Mouse (Mus musculus): ENCODE results near the gene Pwwp2b. TPM values are rescaled to one million over a fixed set of nuclear protein-coding genes. Genes with fewer than 3 reads are reported as not detected.

The Pwwp2b gene
- total and polyA plus RNA-seq, 2 experiments from 2014 or later: 3.5 to 4.5 TPM

GRCm38 (mm10) chr7:139249406-139250210 is 1.3 kb downstream of the Pwwp2b start:
- H3K36me3 ChIP-seq (ENCODE audit: insufficient read depth, low read length): no peaks in the 10 kb centered on the region
- peaks cover 12% of the 10 kb centered on the region; the same call in 1 of the 2 replicates for H3K4me1 ChIP-seq (ENCODE audit: insufficient read depth, low read length)
- H3K9me3 ChIP-seq (ENCODE audit: low read length): no peaks in the 10 kb centered on the region
- WGBS: 42% methylated on average over 7 of the region's 7 CpGs
- peaks cover 3% of the 10 kb centered on the region; the same call in 1 of the 2 replicates for H3K27me3 ChIP-seq (ENCODE audit: insufficient read depth, low read length)
- no peak overlapping the region for H3K27ac ChIP-seq (ENCODE audit: low read depth, low read length)
- DNase-seq (ENCODE audit: low spot score) (no peak), ATAC-seq (ENCODE audit: low FRiP score) (no peak)
- no peak for TF ChIP-seq CTCF (IDR thresholded peaks at IDR 0.05)
- H3K4me2 ChIP-seq (ENCODE audit: low read depth, low read length, poor library complexity, severe bottlenecking): peak overlapping the region; percentile 99
- H3K9ac ChIP-seq (replicated peaks; ENCODE audit: low read length, poor library complexity, severe bottlenecking): no peak overlapping the region
- peak overlapping the region; percentile 61 for H3K4me3 ChIP-seq (ENCODE audit: low read depth, low read length)

- Histone ChIP-seq H3K4me2 (ENCODE audit: low read depth, low read length, poor library complexity, severe bottlenecking) (no peak overlapping the region), H3K27ac (ENCODE audit: low read depth, low read length) (no peak overlapping the region), H3K27me3 (ENCODE audit: insufficient read depth, low read length) (no peaks in the 10 kb centered on the region; the same call in 1 of the 2 replicates), H3K4me1 (ENCODE audit: insufficient read depth, low read length) (peaks cover 12% of the 10 kb centered on the region; the same call in 1 of the 2 replicates), H3K36me3 (ENCODE audit: insufficient read depth, low read length) (peaks cover 3% of the 10 kb centered on the region; the same call in 1 of the 2 replicates), H3K9me3 (ENCODE audit: low read length) (no peaks in the 10 kb centered on the region), H3K4me3 (ENCODE audit: low read depth, low read length) (no peak overlapping the region), H3K9ac (replicated peaks; ENCODE audit: low read length, poor library complexity, severe bottlenecking) (no peak overlapping the region)
- 61% methylated on average over 5 of the region's 5 CpGs for WGBS
- DNase-seq (ENCODE audit: low spot score) (peak; percentile 76), ATAC-seq (ENCODE audit: low FRiP score) (no peak)
- no peak for TF ChIP-seq CTCF (IDR thresholded peaks at IDR 0.05)
Measured at GRCm38 (mm10) chr7:139251881-139252301, 3.6 kb downstream of the Pwwp2b start.

GRCm38 (mm10) chr7:139252566-139252965 is 4.3 kb downstream of the Pwwp2b start:
- H3K9me3 ChIP-seq (ENCODE audit: low read length): no peaks in the 10 kb centered on the region
- H3K27ac ChIP-seq (ENCODE audit: low read depth, low read length): no peak overlapping the region
- no peak for TF ChIP-seq CTCF (IDR thresholded peaks at IDR 0.05)
- peaks cover 3% of the 10 kb centered on the region; the same call in 1 of the 2 replicates for H3K36me3 ChIP-seq (ENCODE audit: insufficient read depth, low read length)
- no peak overlapping the region for H3K4me2 ChIP-seq (ENCODE audit: low read depth, low read length, poor library complexity, severe bottlenecking)
- no peak for ATAC-seq (ENCODE audit: low FRiP score)
- H3K27me3 ChIP-seq (ENCODE audit: insufficient read depth, low read length): no peaks in the 10 kb centered on the region
- 91% methylated on average over 7 of the region's 7 CpGs for WGBS
- H3K9ac ChIP-seq (replicated peaks; ENCODE audit: low read length, poor library complexity, severe bottlenecking): no peak overlapping the region
- DNase-seq (ENCODE audit: low spot score): no peak
- peaks cover 10% of the 10 kb centered on the region; the same call in 1 of the 2 replicates for H3K4me1 ChIP-seq (ENCODE audit: insufficient read depth, low read length)
- no peak overlapping the region for H3K4me3 ChIP-seq (ENCODE audit: low read depth, low read length)

- ATAC-seq (ENCODE audit: low FRiP score) (no peak), DNase-seq (ENCODE audit: low spot score) (no peak)
- Histone ChIP-seq H3K9me3 (ENCODE audit: low read length) (no peaks in the 10 kb centered on the region), H3K36me3 (ENCODE audit: insufficient read depth, low read length) (peaks cover 3% of the 10 kb centered on the region; the same call in 1 of the 2 replicates), H3K27me3 (ENCODE audit: insufficient read depth, low read length) (no peaks in the 10 kb centered on the region), H3K27ac (ENCODE audit: low read depth, low read length) (no peak overlapping the region), H3K4me2 (ENCODE audit: low read depth, low read length, poor library complexity, severe bottlenecking) (no peak overlapping the region), H3K4me3 (ENCODE audit: low read depth, low read length) (no peak overlapping the region), H3K4me1 (ENCODE audit: insufficient read depth, low read length) (peaks cover 5% of the 10 kb centered on the region; the same call in 1 of the 2 replicates), H3K9ac (replicated peaks; ENCODE audit: low read length, poor library complexity, severe bottlenecking) (no peak overlapping the region)
- no peak for TF ChIP-seq CTCF (IDR thresholded peaks at IDR 0.05)
- WGBS: 77% methylated on average over 9 of the region's 9 CpGs
Measured at GRCm38 (mm10) chr7:139252986-139253385, 4.7 kb downstream of the Pwwp2b start.

GRCm38 (mm10) chr7:139253462-139253861 is 5.2 kb downstream of the Pwwp2b start:
- WGBS: 78% methylated on average over 3 of the region's 3 CpGs
- no peak overlapping the region for H3K4me2 ChIP-seq (ENCODE audit: low read depth, low read length, poor library complexity, severe bottlenecking)
- 0 out of 2 replicates have a peak, but pooled peaks cover 5% of the 10 kb centered on the region for H3K4me1 ChIP-seq (ENCODE audit: insufficient read depth, low read length)
- no peaks in the 10 kb centered on the region for H3K27me3 ChIP-seq (ENCODE audit: insufficient read depth, low read length)
- ATAC-seq (ENCODE audit: low FRiP score) (no peak), DNase-seq (ENCODE audit: low spot score) (no peak)
- H3K9ac ChIP-seq (replicated peaks; ENCODE audit: low read length, poor library complexity, severe bottlenecking): no peak overlapping the region
- no peak for TF ChIP-seq CTCF (IDR thresholded peaks at IDR 0.05)
- H3K36me3 ChIP-seq (ENCODE audit: insufficient read depth, low read length): peaks cover 3% of the 10 kb centered on the region; the same call in 1 of the 2 replicates
- no peak overlapping the region for H3K4me3 ChIP-seq (ENCODE audit: low read depth, low read length)
- no peaks in the 10 kb centered on the region for H3K9me3 ChIP-seq (ENCODE audit: low read length)
- H3K27ac ChIP-seq (ENCODE audit: low read depth, low read length): no peak overlapping the region

GRCm38 (mm10) chr7:139254626-139255025 is 6.3 kb downstream of the Pwwp2b start:
- Histone ChIP-seq H3K4me1 (ENCODE audit: insufficient read depth, low read length) (0 out of 2 replicates have a peak, but pooled peaks cover 3% of the 10 kb centered on the region), H3K9ac (replicated peaks; ENCODE audit: low read length, poor library complexity, severe bottlenecking) (no peak overlapping the region), H3K36me3 (ENCODE audit: insufficient read depth, low read length) (peaks cover 3% of the 10 kb centered on the region; the same call in 1 of the 2 replicates), H3K27ac (ENCODE audit: low read depth, low read length) (no peak overlapping the region), H3K27me3 (ENCODE audit: insufficient read depth, low read length) (no peaks in the 10 kb centered on the region), H3K4me3 (ENCODE audit: low read depth, low read length) (no peak overlapping the region), H3K4me2 (ENCODE audit: low read depth, low read length, poor library complexity, severe bottlenecking) (no peak overlapping the region), H3K9me3 (ENCODE audit: low read length) (no peaks in the 10 kb centered on the region)
- 84% methylated on average over 5 of the region's 5 CpGs for WGBS
- DNase-seq (ENCODE audit: low spot score) (no peak), ATAC-seq (ENCODE audit: low FRiP score) (no peak)
- no peak for TF ChIP-seq CTCF (IDR thresholded peaks at IDR 0.05)

Data from midbrain, postnatal 0 days (tissue).